Mouse (Mus musculus) intestine, postnatal 0 days (tissue): ENCODE measurements around the gene Efcab2. TPM values are rescaled to one million over a fixed set of nuclear protein-coding genes. Genes with fewer than 3 reads are reported as not detected.

Experiments
- ATAC-seq: fragments of 200-750 bp; cut with Nextera tagmentation; 2 replicates; pipeline ENCODE4 v1.8.0; 2017; ENCODE audit warnings: mild to moderate bottlenecking, moderate TSS enrichment, moderate library complexity
- H3K27ac ChIP-seq: fragments of 300-500 bp; sonication (generic); 2 replicates; pipeline ENCODE4 v1.5.1; 2014; ENCODE audit warnings: mild to moderate bottlenecking, low read depth, low read length, moderate library complexity
- H3K27me3 ChIP-seq: fragments of 300-500 bp; sonication (generic); replicated peaks from 2 replicates; pipeline ENCODE4 v1.6.1; 2014; ENCODE audit warnings: low read length, mixed read lengths; ENCODE audit not compliant: control insufficient read depth, insufficient read depth
- H3K36me3 ChIP-seq: fragments of 300-500 bp; sonication (generic); 2 replicates; pipeline ENCODE4 v1.6.1; 2014; ENCODE audit warnings: mild to moderate bottlenecking, moderate library complexity; ENCODE audit not compliant: control insufficient read depth, insufficient read depth
- H3K4me1 ChIP-seq: fragments of 300-500 bp; sonication (generic); replicated peaks from 2 replicates; pipeline ENCODE4 v1.6.1; 2014; ENCODE audit warnings: antibody characterized with exemption, low read length, mixed read lengths; ENCODE audit not compliant: control insufficient read depth, insufficient read depth
- H3K4me2 ChIP-seq: fragments of 300-500 bp; sonication (generic); replicated peaks from 2 replicates; pipeline ENCODE4 v1.6.1; 2014; ENCODE audit warnings: low read depth, mild to moderate bottlenecking, moderate library complexity
- H3K4me3 ChIP-seq: fragments of 300-500 bp; sonication (generic); 2 replicates; pipeline ENCODE4 v1.5.1; 2014; ENCODE audit warnings: low read depth, low read length
- H3K9ac ChIP-seq: fragments of 300-500 bp; sonication (generic); 2 replicates; pipeline ENCODE4 v1.6.1; 2014; ENCODE audit warnings: mild to moderate bottlenecking, low read depth, low read length
- H3K9me3 ChIP-seq: fragments of 300-500 bp; sonication (generic); 2 replicates; pipeline ENCODE4 v1.6.1; 2016; ENCODE audit warnings: mixed run types; ENCODE audit not compliant: control insufficient read depth
- CTCF ChIP-seq: sonication (generic); IDR thresholded peaks from 2 replicates; pipeline ENCODE4 v1.5.1; 2016; ENCODE audit warnings: low read depth, mild to moderate bottlenecking, control low read depth, antibody characterized with exemption, moderate library complexity
- WGBS: fragments of 180-500 bp; shearing (Covaris S2); extraction: QIAGEN DNeasy Blood & Tissue Kit; methylation state at CpG from one replicate; pipeline ENCODE4 v1.1.7; 2014; 5-methylcytosine and 5-hydroxymethylcytosine counted together
- polyA plus RNA-seq: library from polyadenylated mRNA; unstranded; fragments of >200 nt; fragmentation: Nextera tagmentation; extraction: Ambion mirVana; gene quantifications from 2 replicates; pipeline ENCODE4 v1.2.1, GENCODE M21; 2015

Efcab2 gene
- polyA plus RNA-seq, 1 experiment from 2014 or later = 7.9 TPM

GRCm38 (mm10) chr1:178378115-178378514 lies 27.8 kb upstream of the Efcab2 start:
- no peak overlapping the region for H3K27ac ChIP-seq
- no peak for TF ChIP-seq CTCF
- no peak overlapping the region for H3K4me2 ChIP-seq
- H3K9me3 ChIP-seq = no peaks in the 10 kb centered on the region
- ATAC-seq = no peak
- WGBS = 72% methylated on average over 3 of the region's 3 CpGs
- no peak overlapping the region for H3K9ac ChIP-seq
- no peaks in the 10 kb centered on the region for H3K4me1 ChIP-seq
- H3K27me3 ChIP-seq = no peaks in the 10 kb centered on the region
- H3K36me3 ChIP-seq = no peaks in the 10 kb centered on the region
- H3K4me3 ChIP-seq = no peak overlapping the region

GRCm38 (mm10) chr1:178379224-178379623 lies 26.7 kb upstream of the Efcab2 start:
- WGBS = 80% methylated on average over 1 of the region's 1 CpGs
- Histone ChIP-seq H3K4me3 (no peak overlapping the region), H3K27ac (no peak overlapping the region), H3K9ac (no peak overlapping the region), H3K4me1 (no peaks in the 10 kb centered on the region), H3K36me3 (no peaks in the 10 kb centered on the region), H3K27me3 (no peaks in the 10 kb centered on the region), H3K4me2 (no peak overlapping the region), H3K9me3 (no peaks in the 10 kb centered on the region)
- no peak for ATAC-seq
- TF ChIP-seq CTCF = no peak

GRCm38 (mm10) chr1:178382165-178382564 lies 23.7 kb upstream of the Efcab2 start:
- Histone ChIP-seq H3K9me3 (no peaks in the 10 kb centered on the region), H3K9ac (no peak overlapping the region), H3K4me3 (no peak overlapping the region), H3K4me1 (no peaks in the 10 kb centered on the region), H3K27ac (no peak overlapping the region), H3K27me3 (no peaks in the 10 kb centered on the region), H3K36me3 (no peaks in the 10 kb centered on the region), H3K4me2 (no peak overlapping the region)
- ATAC-seq = no peak
- no peak for TF ChIP-seq CTCF

GRCm38 (mm10) chr1:178388802-178389201 lies 17.1 kb upstream of the Efcab2 start:
- H3K4me1 ChIP-seq = no peaks in the 10 kb centered on the region
- no peak overlapping the region for H3K27ac ChIP-seq
- no peaks in the 10 kb centered on the region for H3K9me3 ChIP-seq
- no peak overlapping the region for H3K9ac ChIP-seq
- no peaks in the 10 kb centered on the region for H3K27me3 ChIP-seq
- ATAC-seq = no peak
- H3K36me3 ChIP-seq = no peaks in the 10 kb centered on the region
- H3K4me2 ChIP-seq = no peak overlapping the region
- no peak overlapping the region for H3K4me3 ChIP-seq
- no peak for TF ChIP-seq CTCF
- 79% methylated on average over 4 of the region's 4 CpGs for WGBS

- Histone ChIP-seq H3K4me1 (no peaks in the 10 kb centered on the region), H3K4me3 (no peak overlapping the region), H3K4me2 (no peak overlapping the region), H3K27me3 (no peaks in the 10 kb centered on the region), H3K9me3 (no peaks in the 10 kb centered on the region), H3K36me3 (no peaks in the 10 kb centered on the region), H3K9ac (no peak overlapping the region), H3K27ac (no peak overlapping the region)
- ATAC-seq = no peak
- 69% methylated on average over 2 of the region's 2 CpGs for WGBS
- TF ChIP-seq CTCF = no peak
Measured at GRCm38 (mm10) chr1:178389401-178389800, 16.5 kb upstream of the Efcab2 start.

GRCm38 (mm10) chr1:178392970-178393369 lies 12.9 kb upstream of the Efcab2 start:
- 0 out of 2 replicates have a peak, but pooled peaks cover 3% of the 10 kb centered on the region for H3K9me3 ChIP-seq
- no peaks in the 10 kb centered on the region for H3K4me1 ChIP-seq
- 73% methylated on average over 5 of the region's 5 CpGs for WGBS
- H3K27me3 ChIP-seq = no peaks in the 10 kb centered on the region
- ATAC-seq = no peak
- H3K4me3 ChIP-seq = no peak overlapping the region
- no peak overlapping the region for H3K27ac ChIP-seq
- H3K4me2 ChIP-seq = no peak overlapping the region
- H3K36me3 ChIP-seq = no peaks in the 10 kb centered on the region
- no peak for TF ChIP-seq CTCF
- no peak overlapping the region for H3K9ac ChIP-seq

- 85% methylated on average over 6 of the region's 6 CpGs for WGBS
- 0 out of 2 replicates have a peak, but pooled peaks cover 3% of the 10 kb centered on the region for H3K9me3 ChIP-seq
- no peak for TF ChIP-seq CTCF
- no peak for ATAC-seq
- H3K27ac ChIP-seq = no peak overlapping the region
- no peak overlapping the region for H3K9ac ChIP-seq
- H3K4me3 ChIP-seq = no peak overlapping the region
- no peaks in the 10 kb centered on the region for H3K4me1 ChIP-seq
- no peak overlapping the region for H3K4me2 ChIP-seq
- H3K36me3 ChIP-seq = no peaks in the 10 kb centered on the region
- no peaks in the 10 kb centered on the region for H3K27me3 ChIP-seq
Measured at GRCm38 (mm10) chr1:178395091-178395490, 10.8 kb upstream of the Efcab2 start.
